Mouse (Mus musculus) embryo, embryonic 10 days (tissue): ENCODE measurements around the gene Syce2.
"Not testable (repeated sequence)": the region's sequence is repeated elsewhere in the genome, so short reads cannot be mapped to it uniquely, and the experiment has no call there.

Experiments
- DNase-seq: peaks from one replicate; pipeline ENCODE4 v3.0.0-alpha.2; 2015; ENCODE audit warnings: low spot score

Gene Syce2

GRCm38 (mm10) chr8:84901752-84902151 lies 29.8 kb downstream of the Syce2 start, which contains the start of gene Klf1:
Gene Klf1 (plus strand): TSS chr8:84901928.
- DNase-seq: peak; percentile 24

- peak; percentile 18 for DNase-seq
Observed at GRCm38 (mm10) chr8:84902367-84902919, 30.5 kb downstream of the Syce2 start.

- DNase-seq: peak; percentile 80
Observed at GRCm38 (mm10) chr8:84902920-84903661, 31.2 kb downstream of the Syce2 start.

DNA sequence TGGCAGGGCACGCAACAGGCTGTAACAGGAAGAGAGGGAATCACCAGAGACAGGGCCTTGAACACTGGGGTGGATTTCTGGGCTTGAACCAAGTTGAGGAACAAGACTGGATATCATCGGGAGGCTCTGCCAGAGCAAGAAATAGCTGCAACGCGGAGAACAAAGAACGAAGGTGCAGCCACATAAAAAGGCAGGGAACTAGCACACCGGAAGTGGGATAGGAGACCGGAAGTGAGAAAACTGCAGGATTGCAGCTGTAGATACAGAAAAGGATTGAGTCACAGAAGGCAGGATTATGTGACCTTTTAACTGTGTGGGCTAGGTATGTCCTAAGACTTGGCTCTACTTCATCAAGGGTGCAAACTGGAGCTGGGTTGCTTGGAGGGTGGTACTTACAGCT lies 32.4 kb downstream of the Syce2 start:
- DNase-seq: no peak

DNA sequence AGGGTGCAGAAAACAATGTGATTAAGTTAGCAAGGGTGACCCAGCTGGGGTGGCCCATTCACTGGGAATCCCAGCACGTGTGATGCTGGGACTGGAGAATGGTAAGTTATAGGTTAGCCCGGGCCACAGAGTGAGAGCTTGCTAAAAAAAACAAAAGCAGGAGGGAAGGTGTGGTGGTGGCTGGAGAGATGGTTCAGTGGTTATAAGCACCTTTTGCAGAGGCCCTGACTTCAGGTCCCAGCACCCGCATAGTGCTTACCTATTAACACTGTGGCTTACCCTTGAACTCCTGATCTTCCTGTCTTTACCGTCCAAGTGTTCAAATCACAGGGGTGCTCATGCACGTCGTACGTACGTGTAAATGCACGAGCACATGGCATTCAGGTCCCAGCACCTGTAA lies 35.1 kb downstream of the Syce2 start:
- no peak for DNase-seq

DNA sequence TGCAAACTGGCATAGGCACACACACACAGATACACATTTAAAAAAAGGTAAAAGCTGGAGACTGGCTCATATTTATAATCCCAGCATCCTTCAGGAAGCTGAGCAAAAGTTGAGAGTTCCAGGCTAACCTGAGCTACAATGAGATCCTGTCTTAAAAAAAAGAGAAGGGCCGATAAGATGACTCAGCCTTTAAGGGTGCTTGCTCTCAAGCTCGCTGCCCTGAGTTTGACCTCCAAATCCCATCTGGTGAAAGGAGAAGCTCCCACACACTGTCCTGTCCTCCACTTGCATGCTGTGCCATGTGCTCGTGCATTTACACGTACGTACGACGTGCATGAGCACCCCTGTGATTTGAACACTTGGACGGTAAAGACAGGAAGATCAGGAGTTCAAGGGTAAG lies 35.6 kb downstream of the Syce2 start:
- DNase-seq: no peak

DNA sequence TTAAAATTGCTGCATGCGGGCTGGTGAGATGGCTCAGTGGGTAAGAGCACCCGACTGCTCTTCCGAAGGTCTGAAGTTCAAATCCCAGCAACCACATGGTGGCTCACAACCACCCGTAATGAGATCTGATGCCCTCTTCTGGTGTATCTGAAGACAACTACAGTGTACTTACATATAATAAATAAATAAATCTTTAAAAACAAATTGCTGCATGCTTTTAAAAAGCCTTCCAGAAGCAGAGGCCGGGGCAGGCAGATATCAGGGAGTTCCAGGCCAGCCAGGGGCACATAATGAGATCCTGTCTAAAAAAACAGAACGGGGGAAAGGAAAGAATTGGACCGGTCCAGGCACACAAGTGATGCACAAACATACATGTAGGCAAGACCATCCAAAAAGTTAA lies 36.1 kb downstream of the Syce2 start:
- not testable (repeated sequence) for DNase-seq

GRCm38 (mm10) chr8:84908421-84909161 lies 36.7 kb downstream of the Syce2 start, which contains the start of gene Dnase2a:
Gene Dnase2a (plus strand): TSS chr8:84908560.
- peak; percentile 98 for DNase-seq

GRCm38 (mm10) chr8:84909162-84909767 lies 37.4 kb downstream of the Syce2 start:
- DNase-seq: no peak

- DNase-seq: no peak
Observed at GRCm38 (mm10) chr8:84909949-84910348, 38.0 kb downstream of the Syce2 start.

- no peak for DNase-seq
Observed at GRCm38 (mm10) chr8:84910551-84910950, 38.6 kb downstream of the Syce2 start.

GRCm38 (mm10) chr8:84911854-84912253 lies 39.9 kb downstream of the Syce2 start:
- DNase-seq: no peak

DNA sequence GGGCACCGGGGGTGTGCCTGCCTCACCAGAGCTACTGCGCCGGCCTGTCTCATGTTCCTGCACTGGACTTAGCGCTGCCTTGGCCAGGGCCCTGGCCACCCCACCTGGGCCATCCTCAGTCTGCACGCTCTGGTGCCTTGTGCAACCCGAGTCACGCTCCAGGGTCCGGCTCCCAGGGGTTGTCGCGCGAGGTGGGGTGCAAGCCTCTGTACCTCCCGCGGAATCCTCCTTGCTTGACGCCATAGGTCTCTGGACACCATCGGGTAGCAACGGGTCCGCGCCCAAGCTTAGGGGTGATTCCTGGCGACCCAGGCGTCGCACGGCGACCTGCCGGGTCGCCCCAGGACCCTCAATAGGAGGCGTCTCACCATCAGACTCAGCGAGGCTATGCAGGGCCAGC lies 40.5 kb downstream of the Syce2 start:
- DNase-seq: no peak

DNA sequence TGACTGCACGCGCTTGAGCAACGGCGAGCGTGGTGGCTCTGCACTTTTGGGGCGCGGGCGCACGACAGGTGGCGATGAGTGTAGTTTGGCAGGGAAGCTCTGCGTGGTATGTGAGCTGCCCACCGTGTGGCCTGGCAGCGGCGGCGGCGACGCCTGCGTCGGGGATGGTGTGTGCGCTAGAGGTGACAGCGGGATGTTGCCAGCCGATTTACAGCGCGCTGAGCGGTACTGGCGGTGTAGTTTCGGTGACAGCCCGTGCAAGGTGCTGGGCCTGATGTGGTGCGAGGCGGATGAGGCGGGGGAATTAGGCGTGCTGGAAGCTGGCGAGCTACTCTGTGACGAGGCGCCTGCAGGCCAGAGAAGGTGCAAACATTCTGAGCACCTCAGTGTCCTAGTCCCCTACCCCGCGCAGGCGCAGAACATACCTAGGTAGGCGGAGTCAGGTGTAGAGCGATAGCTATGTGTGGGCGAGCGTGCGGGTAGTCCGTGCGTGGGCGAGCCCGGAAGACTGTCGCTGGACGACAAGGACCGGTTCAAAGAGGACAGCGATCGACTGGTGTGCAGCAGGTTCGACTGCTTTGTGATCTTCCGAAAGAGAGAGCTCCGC lies 41.1 kb downstream of the Syce2 start:
- DNase-seq: peak; percentile 77

DNA sequence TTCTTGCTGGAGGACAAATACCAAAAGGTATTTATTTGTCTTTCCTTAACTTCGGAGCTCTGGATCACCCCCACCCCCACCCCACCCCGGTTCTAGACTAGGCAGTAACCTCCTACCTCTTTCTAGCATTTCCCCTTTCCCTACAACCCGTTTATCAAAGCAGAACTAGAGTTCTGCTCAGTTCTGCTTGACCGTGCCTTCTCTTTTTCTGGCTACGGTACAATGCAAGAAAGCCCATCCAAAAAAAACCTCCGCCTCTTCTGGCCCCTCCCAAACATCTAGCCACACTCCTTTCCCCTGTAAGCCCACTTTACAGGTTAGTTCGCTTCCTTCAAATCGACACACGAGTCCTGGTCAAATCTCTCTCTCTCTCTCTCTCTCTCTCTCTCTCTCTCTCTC lies 41.6 kb downstream of the Syce2 start:
- DNase-seq: no peak

- DNase-seq: peak; percentile 54
Observed at GRCm38 (mm10) chr8:84913960-84914359, 42.0 kb downstream of the Syce2 start.

DNA sequence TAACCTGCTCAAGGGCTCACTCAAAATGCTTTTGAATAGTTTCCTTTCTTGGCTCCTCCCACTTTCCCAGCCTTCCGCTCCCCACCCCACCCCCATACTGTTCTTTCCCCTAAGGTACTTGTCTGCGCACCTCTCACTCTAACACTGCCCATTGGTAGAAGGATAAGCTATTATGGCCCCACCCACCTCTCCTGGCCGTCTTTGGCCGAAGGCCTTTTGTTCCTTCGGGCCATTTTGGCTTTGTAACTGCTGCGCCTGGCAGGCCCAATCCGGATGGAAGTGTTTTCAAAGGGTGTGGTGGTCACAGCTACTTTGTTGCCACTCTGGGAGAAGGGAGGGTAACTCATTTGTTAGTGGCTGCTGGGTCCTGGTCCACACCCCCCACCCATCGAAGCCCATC lies 43.4 kb downstream of the Syce2 start:
- DNase-seq: no peak

- no peak for DNase-seq
Observed at GRCm38 (mm10) chr8:84917781-84918180, 45.9 kb downstream of the Syce2 start.

DNA sequence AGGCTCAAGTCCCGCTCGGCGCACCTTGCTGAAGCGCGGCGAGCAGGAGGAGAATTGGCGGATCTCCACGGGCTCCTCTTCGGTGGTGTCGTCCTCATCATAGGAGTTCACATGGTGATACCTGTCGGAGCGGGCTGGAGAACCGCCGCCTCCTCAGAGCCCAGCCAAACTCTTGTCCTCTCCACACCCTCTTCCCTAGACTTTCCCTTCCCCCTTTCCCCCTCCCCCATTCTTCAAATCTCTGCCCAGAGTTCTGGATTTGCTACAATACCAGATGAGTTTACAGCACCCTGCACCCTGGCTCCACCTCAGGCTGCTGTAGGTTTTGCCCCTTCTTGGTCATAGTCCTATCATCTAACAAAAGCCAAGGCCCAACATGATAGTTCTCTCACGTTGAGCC lies 46.7 kb downstream of the Syce2 start:
- no peak for DNase-seq

DNA sequence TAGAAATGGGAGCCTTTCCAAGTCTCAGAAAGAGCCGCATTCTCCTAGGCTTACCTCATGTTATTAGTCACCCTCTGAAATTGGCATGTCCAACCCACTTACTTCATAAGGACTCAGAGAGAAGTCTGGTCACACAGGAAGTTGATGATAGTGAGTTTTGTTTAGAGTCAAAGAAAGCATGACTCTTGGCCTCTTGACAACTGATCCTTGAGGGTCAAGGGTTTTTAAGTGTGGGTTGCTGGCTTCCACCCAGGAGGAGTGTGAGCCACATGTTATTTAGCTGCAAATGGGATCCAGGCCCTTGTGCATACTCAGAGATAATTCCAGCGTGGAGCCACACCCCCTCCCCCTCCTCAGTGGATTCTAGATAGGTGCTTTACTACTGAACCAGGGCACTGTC lies 49.7 kb downstream of the Syce2 start:
- no peak for DNase-seq

DNA sequence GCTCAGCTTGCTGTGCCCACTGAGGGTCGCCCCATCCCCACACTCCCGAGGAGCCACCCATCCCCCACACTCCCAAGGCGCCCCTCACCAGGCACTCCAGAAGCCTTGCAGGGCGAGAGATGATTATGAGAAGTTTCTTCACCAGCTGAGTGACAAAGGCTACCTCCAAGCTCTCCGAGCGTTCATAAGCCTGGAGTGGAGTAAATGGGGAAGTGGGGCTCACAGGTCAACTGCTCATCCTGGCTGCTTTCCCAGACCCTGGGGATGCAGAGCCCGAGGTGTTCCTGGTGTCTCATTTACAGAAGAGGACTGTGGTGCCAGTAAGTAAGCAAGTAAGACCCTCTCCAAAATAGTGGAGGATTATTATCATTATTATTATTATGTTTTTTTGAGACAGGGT lies 53.6 kb downstream of the Syce2 start:
- no peak for DNase-seq

DNA sequence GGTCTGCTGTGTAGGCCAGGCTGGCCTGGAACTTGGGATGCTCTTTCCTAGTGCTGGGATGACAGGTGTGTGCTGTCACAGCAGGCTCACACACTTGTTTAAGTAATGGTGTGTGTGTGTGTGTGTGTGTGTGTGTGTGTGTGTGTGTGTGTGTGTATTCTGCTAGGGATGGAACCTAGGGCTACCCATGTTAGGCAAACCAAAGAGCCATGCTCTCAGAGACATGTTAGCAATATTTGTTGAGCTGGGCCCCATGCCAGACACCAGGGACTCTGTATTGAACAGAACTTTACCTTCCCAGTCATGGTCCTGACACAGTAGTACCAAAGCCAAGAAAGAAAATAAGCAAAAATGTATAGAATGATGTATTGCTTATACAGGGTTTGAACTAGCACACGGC lies 55.6 kb downstream of the Syce2 start:
- no peak for DNase-seq
